Mouse (Mus musculus) heart, embryonic 11.5 days (tissue): ENCODE measurements around the gene St7. TPM values are rescaled to one million over a fixed set of nuclear protein-coding genes. Genes with fewer than 3 reads are reported as not detected.
A peak's percentile ranks its signal among the peaks of the same experiment; 100 is the strongest.

ENCODE experiments used
- ATAC-seq: fragments of 200-750 bp; cut with Nextera tagmentation; replicated peaks from 2 replicates; pipeline ENCODE4 v1.8.0; 2017; ENCODE audit warnings: moderate library complexity; ENCODE audit not compliant: insufficient number of reproducible peaks, low FRiP score, low TSS enrichment
- H3K27ac ChIP-seq: fragments of 300-500 bp; sonication (generic); 2 replicates; pipeline ENCODE4 v1.5.1; 2014; ENCODE audit warnings: mild to moderate bottlenecking, low read depth, low read length
- H3K27me3 ChIP-seq: fragments of 300-500 bp; sonication (generic); 2 replicates; pipeline ENCODE4 v1.6.1; 2014; ENCODE audit warnings: mild to moderate bottlenecking, low read length, mixed read lengths; ENCODE audit not compliant: control insufficient read depth, insufficient read depth
- H3K36me3 ChIP-seq: fragments of 300-500 bp; sonication (generic); 2 replicates; pipeline ENCODE4 v1.6.1; 2014; ENCODE audit warnings: mild to moderate bottlenecking, low read length, moderate library complexity, mixed read lengths; ENCODE audit not compliant: control insufficient read depth, insufficient read depth
- H3K4me1 ChIP-seq: fragments of 300-500 bp; sonication (generic); 2 replicates; pipeline ENCODE4 v1.6.1; 2014; ENCODE audit warnings: low read length; ENCODE audit not compliant: control insufficient read depth, insufficient read depth
- H3K4me2 ChIP-seq: fragments of 300-500 bp; sonication (generic); 2 replicates; pipeline ENCODE4 v1.6.1; 2014; ENCODE audit warnings: mild to moderate bottlenecking, moderate library complexity
- H3K4me3 ChIP-seq: fragments of 300-500 bp; sonication (generic); 2 replicates; pipeline ENCODE4 v1.5.1; 2014; ENCODE audit warnings: low read depth, low read length
- H3K9ac ChIP-seq: fragments of 300-500 bp; sonication (generic); 2 replicates; pipeline ENCODE4 v1.6.1; 2014; ENCODE audit warnings: mild to moderate bottlenecking, low read depth, low read length, moderate library complexity
- H3K9me3 ChIP-seq: fragments of 300-500 bp; sonication (generic); replicated peaks from 2 replicates; pipeline ENCODE4 v1.6.1; 2016; ENCODE audit warnings: low read length; ENCODE audit not compliant: control insufficient read depth
- WGBS: fragments of 180-500 bp; shearing (Covaris S2); extraction: QIAGEN DNeasy Blood & Tissue Kit; methylation state at CpG from one replicate; pipeline ENCODE4 v1.1.7; 2014; ENCODE audit not compliant: insufficient replicate concordance; 5-methylcytosine and 5-hydroxymethylcytosine counted together
- polyA plus RNA-seq: library from polyadenylated mRNA; unstranded; fragments of >200 nt; fragmentation: Nextera tagmentation; extraction: Ambion mirVana; gene quantifications from 2 replicates; pipeline ENCODE4 v1.2.1, GENCODE M21; 2014

The St7 gene
- polyA plus RNA-seq, 1 experiment from 2014 or later: 26.9 TPM

DNA sequence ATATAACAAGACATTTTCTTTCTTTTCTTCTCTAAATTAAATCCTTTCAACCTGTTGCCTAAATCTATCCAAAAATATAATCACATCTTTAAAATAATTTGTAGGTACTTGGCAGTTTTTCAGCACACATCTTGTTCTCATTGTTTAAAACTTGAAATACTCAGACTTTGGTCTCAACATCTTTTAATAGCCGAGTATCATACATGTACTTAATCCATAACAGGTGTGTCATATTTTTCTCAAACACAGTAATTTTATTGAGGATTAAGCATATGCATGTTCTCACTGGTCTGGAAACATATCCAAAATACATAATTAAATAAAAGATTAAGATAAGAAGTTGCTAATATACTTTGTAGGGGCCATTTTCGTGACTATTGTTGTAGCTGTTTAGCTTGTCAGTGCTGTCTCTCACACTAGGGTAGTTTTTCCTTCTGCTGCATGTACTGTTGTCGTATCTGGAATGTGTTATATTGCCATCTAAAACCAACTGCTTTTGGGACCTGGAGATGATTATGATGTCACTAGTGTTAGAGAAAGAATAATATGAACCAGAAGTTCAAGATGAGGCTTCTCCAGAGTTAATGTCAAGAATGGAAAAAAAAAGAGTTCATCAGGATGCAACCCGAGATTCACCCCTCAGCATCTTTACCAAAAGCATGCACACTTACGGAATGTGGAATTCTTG lies 161.0 kb downstream of the St7 start:
- Histone ChIP-seq H3K27ac (no peak overlapping the region), H3K27me3 (no peaks in the 10 kb centered on the region), H3K4me3 (no peak overlapping the region), H3K9me3 (no peaks in the 10 kb centered on the region), H3K4me2 (no peak overlapping the region), H3K9ac (no peak overlapping the region), H3K36me3 (no peaks in the 10 kb centered on the region), H3K4me1 (no peaks in the 10 kb centered on the region)
- 81% methylated on average over 5 of the region's 5 CpGs for WGBS
- no peak for ATAC-seq

DNA sequence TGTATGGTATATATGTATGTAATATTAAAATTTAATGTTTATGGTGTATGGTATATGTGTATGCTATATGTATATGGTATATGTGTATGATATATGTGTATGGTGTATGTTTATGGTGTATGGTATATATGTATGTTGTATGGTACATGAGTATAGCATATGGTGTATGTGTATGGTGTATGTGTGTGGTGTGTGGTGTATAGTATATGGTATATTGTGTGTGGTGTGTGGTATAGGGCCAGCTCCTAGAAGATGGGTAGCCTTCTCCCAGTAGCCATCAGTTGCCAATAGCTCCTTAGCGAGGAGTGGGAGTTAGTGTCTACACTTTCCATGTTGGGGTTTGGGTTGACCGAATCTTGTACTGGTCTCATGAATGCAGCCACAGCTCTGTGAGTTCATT lies 162.9 kb downstream of the St7 start:
- no peaks in the 10 kb centered on the region for H3K27me3 ChIP-seq
- H3K9ac ChIP-seq: no peak overlapping the region
- no peaks in the 10 kb centered on the region for H3K9me3 ChIP-seq
- no peak overlapping the region for H3K27ac ChIP-seq
- H3K36me3 ChIP-seq: no peaks in the 10 kb centered on the region
- ATAC-seq: 0 out of 2 replicates have a peak, but pooled peaks have one; percentile 26
- H3K4me2 ChIP-seq: no peak overlapping the region
- WGBS: 97% methylated on average over 2 of the region's 2 CpGs
- no peaks in the 10 kb centered on the region for H3K4me1 ChIP-seq
- no peak overlapping the region for H3K4me3 ChIP-seq

DNA sequence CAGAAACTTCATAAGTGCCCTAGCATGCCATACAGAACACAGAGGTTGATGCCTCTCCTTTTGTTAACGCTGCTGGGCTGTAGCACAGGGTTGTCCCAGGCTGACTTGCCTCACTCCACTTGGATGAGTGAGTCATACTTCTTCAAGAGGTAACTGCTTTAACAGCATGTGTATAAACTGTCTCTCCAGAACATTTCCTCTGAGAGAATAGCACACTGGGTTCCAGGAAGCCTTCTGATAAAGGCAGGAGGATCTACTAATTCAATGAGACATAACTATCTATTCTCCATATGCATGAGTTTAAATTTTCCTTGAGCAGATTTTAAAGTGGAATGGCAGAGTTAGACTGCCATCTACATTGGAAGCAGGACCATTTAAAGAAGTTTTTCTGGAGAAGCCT lies 166.8 kb downstream of the St7 start:
- WGBS: 71% methylated on average over 1 of the region's 1 CpGs
- Histone ChIP-seq H3K9me3 (no peaks in the 10 kb centered on the region), H3K27ac (no peak overlapping the region), H3K4me1 (no peaks in the 10 kb centered on the region), H3K36me3 (no peaks in the 10 kb centered on the region), H3K4me2 (no peak overlapping the region), H3K4me3 (no peak overlapping the region), H3K9ac (no peak overlapping the region), H3K27me3 (no peaks in the 10 kb centered on the region)
- ATAC-seq: no peak

DNA sequence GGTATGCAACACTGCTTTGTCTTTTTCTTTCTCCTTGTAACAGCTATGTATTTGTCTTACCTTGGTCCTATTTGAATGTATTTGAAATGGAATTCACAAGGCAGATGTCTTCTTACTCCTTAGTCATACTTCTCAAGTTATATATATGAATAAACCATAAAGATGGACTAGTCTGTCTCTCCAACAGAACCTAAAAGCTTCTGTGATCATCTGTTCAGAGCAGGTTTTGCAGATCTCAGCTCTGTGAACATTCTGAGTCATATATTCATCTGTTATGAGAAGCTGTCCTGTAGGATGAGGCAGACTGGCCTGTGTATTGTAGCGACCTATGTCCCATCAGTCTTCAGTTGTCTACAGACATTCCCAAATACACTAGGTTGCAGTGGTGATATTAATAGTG lies 167.7 kb downstream of the St7 start:
- Histone ChIP-seq H3K4me3 (no peak overlapping the region), H3K9me3 (no peaks in the 10 kb centered on the region), H3K36me3 (no peaks in the 10 kb centered on the region), H3K27me3 (no peaks in the 10 kb centered on the region), H3K4me2 (no peak overlapping the region), H3K9ac (no peak overlapping the region), H3K4me1 (no peaks in the 10 kb centered on the region), H3K27ac (no peak overlapping the region)
- no peak for ATAC-seq
- WGBS: 82% methylated on average over 1 of the region's 1 CpGs

DNA sequence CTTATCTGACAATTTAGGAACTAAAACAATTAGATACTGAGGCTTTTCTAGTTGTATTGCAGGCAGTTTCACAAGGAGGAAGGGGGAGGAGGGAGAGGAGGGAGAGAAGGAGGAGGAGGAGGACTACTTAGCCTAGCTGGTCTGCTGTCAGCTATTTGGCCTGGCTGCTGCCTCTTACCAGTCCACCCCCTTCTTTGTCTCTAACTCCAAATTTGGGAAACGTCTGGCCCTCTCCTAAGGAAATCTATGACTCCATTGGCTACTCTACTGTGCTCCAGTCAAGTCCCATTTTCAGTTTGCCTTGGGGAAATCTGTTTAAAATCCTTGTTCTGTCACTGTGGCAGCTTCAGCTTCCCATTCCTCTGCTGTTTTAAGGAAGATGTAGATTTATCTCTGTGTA lies 175.1 kb downstream of the St7 start:
- Histone ChIP-seq H3K9ac (no peak overlapping the region), H3K4me1 (no peaks in the 10 kb centered on the region), H3K4me2 (no peak overlapping the region), H3K4me3 (no peak overlapping the region), H3K36me3 (peaks cover 4% of the 10 kb centered on the region; the same call in 1 of the 2 replicates), H3K27me3 (no peaks in the 10 kb centered on the region), H3K9me3 (no peaks in the 10 kb centered on the region), H3K27ac (no peak overlapping the region)
- no peak for ATAC-seq
- WGBS: 73% methylated on average over 1 of the region's 1 CpGs

DNA sequence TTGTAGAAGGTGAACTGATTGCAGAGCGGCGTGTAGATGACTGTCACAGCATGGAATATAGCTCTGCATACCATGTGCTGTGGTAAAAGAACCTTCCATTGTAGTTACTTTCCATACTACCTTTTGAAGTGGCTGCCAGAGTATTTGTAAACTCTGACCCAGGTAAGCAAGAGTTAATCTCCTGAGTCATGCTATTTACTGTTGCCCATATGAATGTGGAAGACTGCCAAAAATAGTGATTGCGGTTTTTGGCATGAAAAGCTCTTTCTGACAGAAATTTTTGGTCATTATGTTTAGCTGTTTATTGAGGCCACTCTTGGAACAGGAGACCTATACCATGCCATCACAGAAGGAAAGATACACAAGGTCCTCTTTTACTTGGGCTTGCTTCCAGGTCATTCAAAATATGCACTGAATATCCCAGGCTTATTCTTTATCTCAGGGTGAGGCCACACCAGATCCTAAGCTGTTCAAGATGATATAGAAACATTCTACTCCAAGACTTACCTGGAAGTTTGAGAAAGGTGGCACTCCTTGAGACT lies 179.2 kb downstream of the St7 start:
- Histone ChIP-seq H3K27ac (no peak overlapping the region), H3K9me3 (no peaks in the 10 kb centered on the region), H3K4me1 (peaks cover 4% of the 10 kb centered on the region; the same call in 1 of the 2 replicates), H3K27me3 (no peaks in the 10 kb centered on the region), H3K36me3 (peaks cover 4% of the 10 kb centered on the region; the same call in 1 of the 2 replicates), H3K9ac (no peak overlapping the region), H3K4me2 (no peak overlapping the region), H3K4me3 (no peak overlapping the region)
- WGBS: 86% methylated on average over 3 of the region's 3 CpGs
- no peak for ATAC-seq

DNA sequence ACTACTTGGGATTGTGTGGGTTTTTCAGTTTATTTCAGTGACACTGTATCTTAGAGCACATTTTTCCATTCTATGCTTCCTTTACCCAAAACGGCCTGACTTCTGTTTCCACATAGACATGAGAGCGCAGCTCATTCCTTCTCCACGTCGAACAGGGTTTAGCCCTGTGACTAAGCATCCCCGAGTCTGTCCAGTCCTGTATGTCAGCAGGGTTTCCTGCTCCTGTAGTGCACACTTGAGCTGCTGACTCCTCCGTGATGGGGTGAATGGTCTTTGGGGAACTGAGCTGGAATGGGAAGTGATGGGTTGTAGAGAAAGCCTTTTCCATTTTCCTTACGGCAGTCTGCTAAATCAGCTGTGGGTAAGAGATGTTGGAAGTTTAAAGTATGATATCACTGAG lies 182.9 kb downstream of the St7 start:
- Histone ChIP-seq H3K27ac (peak overlapping the region; percentile 78), H3K9ac (no peak overlapping the region), H3K4me2 (no peak overlapping the region), H3K27me3 (no peaks in the 10 kb centered on the region), H3K36me3 (no peaks in the 10 kb centered on the region), H3K4me1 (peaks cover 7% of the 10 kb centered on the region; the same call in 1 of the 2 replicates), H3K4me3 (no peak overlapping the region), H3K9me3 (no peaks in the 10 kb centered on the region)
- WGBS: 57% methylated on average over 7 of the region's 7 CpGs
- no peak for ATAC-seq

DNA sequence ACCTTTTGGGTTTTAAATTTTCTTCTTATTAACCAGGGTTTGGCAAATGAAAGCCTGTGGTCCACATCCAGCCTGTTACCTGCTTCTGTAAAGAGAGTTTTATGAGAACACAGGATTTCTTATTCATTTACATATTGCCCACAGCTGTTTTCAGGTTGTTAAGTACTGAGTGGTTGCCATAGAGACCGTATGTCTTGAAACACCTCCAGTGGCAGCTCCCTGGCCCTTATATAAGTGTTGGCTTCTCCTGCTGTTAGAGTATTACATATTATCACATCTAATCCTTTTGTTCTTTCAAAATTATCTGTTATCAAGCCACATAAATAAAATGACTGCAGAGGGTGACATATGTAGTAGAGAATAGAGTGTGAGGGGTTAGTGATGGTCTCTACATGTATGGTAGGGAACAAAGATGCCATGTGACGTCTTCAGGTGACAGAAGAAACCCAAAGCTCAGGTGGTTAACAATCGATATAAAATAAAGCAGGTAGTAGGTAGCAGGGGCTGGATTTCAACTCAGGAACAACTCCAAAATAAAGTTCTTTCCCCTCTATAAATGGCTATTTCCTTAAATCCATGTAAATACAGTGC lies 183.4 kb downstream of the St7 start:
- ATAC-seq: no peak
- WGBS: 80% methylated on average over 3 of the region's 3 CpGs
- H3K27ac ChIP-seq: peak overlapping the region; percentile 78

More for the DNA sequence above, 183.4 kb downstream of the St7 start:
- peak overlapping the region; percentile 24; the same call in 1 of the 2 replicates for H3K4me2 ChIP-seq
- no peak overlapping the region for H3K9ac ChIP-seq
- no peaks in the 10 kb centered on the region for H3K9me3 ChIP-seq
- H3K36me3 ChIP-seq: no peaks in the 10 kb centered on the region
- peaks cover 7% of the 10 kb centered on the region; the same call in 1 of the 2 replicates for H3K4me1 ChIP-seq
- H3K4me3 ChIP-seq: no peak overlapping the region
- no peaks in the 10 kb centered on the region for H3K27me3 ChIP-seq
